Mouse (Mus musculus): Measurements from ENCODE around the gene Eno2. TPM values are rescaled to one million over a fixed set of nuclear protein-coding genes. Genes with fewer than 3 reads are reported as not detected.

Gene Eno2
- 1.4 TPM for total RNA-seq (2023)

GRCm38 (mm10) chr6:124769101-124769765 lies at the start of gene Eno2:
Gene Eno2 (minus strand): TSS chr6:124769673.

DNA sequence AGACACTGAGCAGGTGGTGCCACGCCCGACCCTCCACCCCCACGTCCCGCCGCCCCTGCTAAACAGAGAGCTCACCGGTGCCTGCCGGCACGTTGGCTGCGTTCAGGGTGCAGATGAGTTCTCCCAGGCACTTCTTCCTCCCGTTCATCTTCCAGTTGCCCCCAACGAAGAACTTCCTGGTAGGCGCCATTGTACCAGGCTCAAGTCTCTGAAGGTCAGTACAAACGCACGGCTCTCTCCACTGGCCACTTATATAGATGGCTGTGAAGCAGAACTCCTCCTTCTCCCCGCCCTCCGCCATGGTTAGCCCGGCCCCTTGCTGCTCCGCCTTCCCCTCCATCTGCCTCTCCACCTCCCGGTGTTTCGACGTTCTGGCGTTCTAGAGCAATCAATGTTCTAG lies 44.5 kb upstream of the Eno2 start, which contains the start of gene Tpi1:
Gene Tpi1, minus strand, starts transcription at position 364 of the 400 bp plus-strand sequence.

DNA sequence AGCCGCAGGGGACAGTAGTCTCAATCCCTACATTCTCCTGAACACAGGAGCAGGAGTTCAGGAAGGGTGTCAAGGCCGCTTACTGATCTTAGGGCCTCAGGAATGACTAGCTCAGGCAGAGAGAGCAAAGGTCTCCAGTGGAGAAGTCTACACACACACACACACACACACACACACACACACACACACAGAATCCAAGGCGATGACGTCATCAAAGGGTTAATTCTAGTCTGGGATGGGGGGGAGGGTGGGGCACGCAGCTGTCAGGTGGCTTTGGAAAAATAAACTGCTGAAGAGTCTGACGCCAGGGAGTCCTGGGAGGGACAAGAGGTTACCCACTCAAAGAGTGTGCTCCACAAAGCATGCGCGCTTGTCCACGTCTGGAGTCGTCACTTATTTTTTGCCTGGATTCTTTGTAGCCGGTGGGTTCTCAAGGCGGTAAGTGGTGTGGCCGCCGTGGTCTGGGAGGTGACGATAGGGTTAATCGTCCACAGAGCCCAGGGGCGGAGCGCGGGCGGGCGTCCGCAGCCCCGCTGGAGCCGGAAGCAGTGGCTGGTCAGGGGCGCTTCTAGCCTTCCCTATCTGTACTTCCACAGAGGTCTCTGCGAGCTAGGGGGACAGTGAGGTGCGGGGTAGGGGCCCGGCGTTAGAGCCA lies 39.0 kb upstream of the Eno2 start, which contains the start of gene Spsb2:
Gene Spsb2, plus strand, starts transcription at position 304 of the 655 bp plus-strand sequence.

GRCm38 (mm10) chr6:124779222-124779983 lies 9.9 kb upstream of the Eno2 start, which contains the start of gene Lrrc23:
Gene Lrrc23 (minus strand): TSS chr6:124779727.

DNA sequence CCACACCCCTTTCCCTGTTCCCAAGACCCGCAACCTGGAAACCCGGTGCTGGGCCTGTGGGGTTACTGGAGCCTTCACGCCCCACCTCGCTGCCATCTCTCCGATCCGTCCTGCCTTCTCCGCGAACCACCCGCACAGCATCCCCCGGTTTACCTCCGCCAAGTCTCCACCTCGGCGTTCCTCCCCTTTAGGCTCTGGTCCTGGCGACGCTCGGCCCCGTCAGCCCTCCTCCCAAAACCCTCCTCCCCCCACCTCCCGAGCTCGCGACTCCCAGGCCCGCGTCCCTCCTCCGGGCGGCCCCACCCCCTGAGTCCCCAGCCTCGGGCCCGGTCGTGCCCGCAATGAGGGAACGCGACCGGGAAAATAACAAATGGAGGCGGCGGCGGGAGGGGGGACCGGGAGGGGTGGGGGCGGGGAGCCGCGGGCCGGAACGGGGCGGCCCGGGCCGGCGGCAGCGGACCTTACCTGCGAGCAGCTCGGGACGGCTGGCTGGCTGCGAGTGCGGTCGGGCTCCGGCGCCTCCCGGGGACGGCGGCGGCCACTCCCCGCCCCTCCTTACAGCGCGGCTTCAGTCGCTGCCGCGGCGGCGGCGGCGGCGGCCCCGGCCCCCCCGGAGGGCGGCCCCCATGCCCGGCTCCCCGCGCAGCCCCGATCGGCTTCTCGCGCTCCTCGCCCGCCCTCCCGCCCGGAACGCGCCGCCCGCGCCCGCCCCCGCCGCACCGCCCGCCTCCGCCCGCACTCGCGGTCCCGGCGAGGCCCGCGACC lies 13.5 kb downstream of the Eno2 start, which contains the start of the genes Gm45234 and Atn1:
Gene Gm45234, minus strand, starts transcription at position 191 of the 765 bp plus-strand sequence.
Gene Atn1, minus strand, starts transcription at position 694 of the 765 bp plus-strand sequence.

DNA sequence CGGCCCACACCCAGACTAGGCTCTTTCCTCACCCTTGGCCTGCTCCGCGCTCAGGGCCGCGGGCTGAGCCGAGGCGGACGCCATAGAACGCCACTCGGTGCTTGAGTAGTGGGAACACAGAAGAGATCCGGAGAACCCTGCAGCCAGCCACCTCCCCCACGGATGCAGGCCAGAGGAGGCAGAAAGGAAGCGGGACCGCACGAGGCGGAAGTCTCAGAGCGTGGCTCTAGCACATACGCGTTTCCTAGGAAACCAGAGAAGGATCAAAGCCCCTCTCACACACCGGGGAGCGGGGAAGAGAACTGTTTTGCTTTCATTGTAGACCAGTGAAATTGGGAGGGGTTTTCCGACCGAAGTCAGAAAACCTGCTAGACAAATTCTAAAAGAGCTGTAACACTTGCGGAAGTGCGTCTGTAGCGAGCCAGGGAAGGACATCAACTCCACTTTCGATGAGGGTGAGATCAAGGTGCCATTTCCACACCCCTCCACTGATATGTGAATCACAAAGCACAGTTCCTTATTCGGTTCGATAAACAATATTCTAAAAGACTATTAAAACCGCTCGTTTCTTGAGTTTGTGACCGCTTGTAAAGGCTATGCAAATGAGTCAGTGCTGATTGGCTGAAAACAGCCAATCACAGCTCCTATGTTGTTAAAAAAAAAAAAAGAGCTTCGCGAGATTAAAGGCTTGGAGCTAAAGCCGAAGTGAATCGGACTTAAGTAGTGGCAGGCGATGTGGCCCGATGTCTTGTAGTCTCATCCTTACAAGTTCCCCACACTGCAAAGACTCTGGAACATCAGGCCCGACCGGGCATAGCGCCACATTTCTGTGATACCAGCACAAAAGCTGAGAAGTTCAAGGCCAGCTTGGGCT lies 28.3 kb downstream of the Eno2 start, which contains the start of gene Grcc10:
Gene Grcc10, minus strand, starts transcription at position 487 of the 874 bp plus-strand sequence.

GRCm38 (mm10) chr6:124738511-124739023 lies 30.9 kb downstream of the Eno2 start, which contains the start of gene Ptpn6:
Gene Ptpn6 (minus strand): TSS chr6:124738714.

DNA sequence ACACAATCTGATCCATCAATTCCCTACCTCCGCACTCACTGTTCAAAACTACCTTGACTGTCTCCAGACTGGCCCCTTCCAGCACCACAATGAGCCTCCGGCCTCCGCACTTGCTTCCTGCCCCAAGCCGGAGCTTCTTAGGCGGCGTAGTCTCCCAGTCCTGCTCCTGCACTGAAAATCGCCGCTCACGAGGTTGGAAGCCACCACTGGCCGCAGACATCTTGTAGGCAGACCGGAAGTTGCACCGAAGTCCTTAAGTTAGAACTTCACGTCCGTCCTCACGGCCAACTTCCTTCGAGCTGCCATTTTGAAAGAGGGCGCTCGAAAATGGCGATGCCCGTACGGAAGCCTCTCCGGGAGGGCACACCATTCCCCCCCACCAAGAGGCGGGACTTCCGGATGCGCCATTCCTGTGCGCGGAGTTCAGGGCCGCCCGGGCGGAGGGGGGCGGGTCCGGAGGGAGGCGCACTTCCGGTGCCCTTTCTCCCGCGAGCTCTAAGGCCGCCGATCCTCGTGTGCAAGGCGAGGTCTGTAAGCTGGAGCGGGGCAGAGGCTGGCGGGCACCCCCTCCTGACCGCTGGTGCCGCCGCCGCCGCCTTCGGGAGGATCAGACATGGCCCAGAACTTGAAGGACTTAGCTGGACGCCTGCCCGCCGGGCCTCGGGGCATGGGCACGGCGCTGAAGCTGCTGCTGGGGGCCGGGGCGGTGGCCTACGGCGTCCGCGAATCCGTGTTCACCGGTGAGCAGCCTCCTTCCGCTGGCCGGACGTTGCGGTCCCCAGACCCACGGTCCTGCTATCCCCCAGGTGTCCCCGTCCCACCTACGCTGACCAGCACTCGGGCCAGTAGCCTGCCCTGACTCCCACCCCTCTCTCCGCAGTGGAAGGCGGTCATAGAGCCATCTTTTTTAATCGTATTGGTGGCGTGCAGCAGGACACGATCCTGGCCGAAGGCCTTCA lies 57.4 kb downstream of the Eno2 start, which contains the start of the genes Emg1 and Phb2:
Gene Emg1, minus strand, starts transcription at position 355 of the 959 bp plus-strand sequence.
Gene Phb2, plus strand, starts transcription at position 513 of the 959 bp plus-strand sequence.

Other genes starting within 250 kb of the Eno2 start
- gene C1s1, start 227.3 kb downstream of the Eno2 start, total RNA-seq (2023): not detected
- not detected for gene C1rb, start 199.4 kb downstream of the Eno2 start, total RNA-seq (2023)
- not detected for gene C1s2, start 133.6 kb downstream of the Eno2 start, total RNA-seq (2023)
- 56.7 TPM for gene Lpcat3, start 106.6 kb downstream of the Eno2 start, total RNA-seq (2023)
- gene Emg1, start 57.5 kb downstream of the Eno2 start, total RNA-seq (2023): 154 TPM
- gene Phb2, start 57.3 kb downstream of the Eno2 start, total RNA-seq (2023): 159 TPM
- gene Ptpn6, start 31.0 kb downstream of the Eno2 start, total RNA-seq (2023): 191 TPM
- 226 TPM for gene Grcc10, start 28.3 kb downstream of the Eno2 start, total RNA-seq (2023)
- 3.8 TPM for gene Gm45234, start 13.7 kb downstream of the Eno2 start, total RNA-seq (2023)
- 107 TPM for gene Atn1, start 13.1 kb downstream of the Eno2 start, total RNA-seq (2023)
- gene Lrrc23, start 10.1 kb upstream of the Eno2 start, total RNA-seq (2023): 10.1 TPM
- gene Spsb2, start 39.0 kb upstream of the Eno2 start, total RNA-seq (2023): 3.6 TPM
- 26.1 TPM for gene Tpi1, start 44.6 kb upstream of the Eno2 start, total RNA-seq (2023)
- gene Usp5, start 59.8 kb upstream of the Eno2 start, total RNA-seq (2023): 79.3 TPM
- 2.0 TPM for gene Cdca3, start 59.9 kb upstream of the Eno2 start, total RNA-seq (2023)
- not detected for gene Gnb3, start 70.6 kb upstream of the Eno2 start, total RNA-seq (2023)
- gene P3h3, start 88.1 kb upstream of the Eno2 start, total RNA-seq (2023): not detected
- gene Gpr162, start 94.3 kb upstream of the Eno2 start, total RNA-seq (2023): not detected
- 9.1 TPM for gene Cd4, start 118.5 kb upstream of the Eno2 start, total RNA-seq (2023)
- gene Lag3, start 142.0 kb upstream of the Eno2 start, total RNA-seq (2023): 0.83 TPM
- gene Ptms, start 150.4 kb upstream of the Eno2 start, total RNA-seq (2023): 25.0 TPM
- gene Mlf2, start 161.7 kb upstream of the Eno2 start, total RNA-seq (2023): 77.4 TPM
- 33.3 TPM for gene Cops7a, start 195.9 kb upstream of the Eno2 start, total RNA-seq (2023)
- 0.21 TPM for gene Pianp, start 227.0 kb upstream of the Eno2 start, total RNA-seq (2023)
- gene Zfp384, start 239.5 kb upstream of the Eno2 start, total RNA-seq (2023): 68.9 TPM

Measured in CD8-positive naive resting alpha-beta T cell, adult 57 days (primary cell).